Mouse (Mus musculus) gastrocnemius, postnatal 14 days (tissue): ENCODE measurements around the gene Rbfox3. TPM values are rescaled to one million over a fixed set of nuclear protein-coding genes. Genes with fewer than 3 reads are reported as not detected.

Source experiments
- DNase-seq: peaks from one replicate; pipeline ENCODE4 v3.0.0; 2021; ENCODE audit warnings: mixed read lengths
- intact Hi-C: fragments of 180-260 bp; cut with DNase I; formaldehyde crosslinking; loops from one replicate; pipeline ENCODE4 v1.15.1; 2025; ENCODE audit warnings: low total_unique reads
- total RNA-seq, 2 experiments: library from RNA; stranded (reverse); gene quantifications; 2 replicates each; pipeline ENCODE4 v1.2.3; 2021

Rbfox3 gene
- total RNA-seq, 2 experiments from 2014 or later, result 0.20 to 0.27 TPM

DNA sequence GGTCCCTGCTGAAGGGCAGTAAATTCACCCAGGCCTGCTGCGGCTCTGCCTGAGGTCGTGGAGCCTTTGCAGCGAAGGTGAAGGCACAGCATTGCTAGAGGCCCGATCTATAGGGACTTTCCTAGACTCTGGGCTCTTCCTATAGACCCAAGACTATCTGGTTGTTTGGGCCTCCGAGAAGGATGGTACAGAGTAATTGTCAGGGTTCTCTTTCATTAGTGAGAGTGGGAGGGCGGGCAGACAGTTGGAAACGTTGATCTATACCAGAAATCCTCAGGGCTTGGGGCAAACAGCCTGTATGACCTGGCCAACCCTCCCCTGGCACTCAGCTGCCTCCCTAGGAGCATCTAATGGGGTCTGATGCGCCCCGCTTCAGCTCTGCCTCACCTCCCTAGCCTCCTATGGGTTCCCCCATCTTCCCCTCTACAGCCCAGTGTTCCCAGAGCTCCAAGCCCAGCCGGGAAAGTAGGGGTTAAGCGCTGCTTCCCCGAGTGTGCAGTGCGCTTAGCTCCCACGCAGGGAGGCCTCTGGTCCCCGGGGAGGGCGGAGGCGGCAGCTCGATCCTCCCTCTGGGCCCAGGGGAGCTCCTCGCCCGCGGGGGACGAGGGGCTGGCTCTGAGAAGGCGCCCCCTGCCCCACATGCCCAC, 4.5 kb downstream of the Rbfox3 start:
- intact Hi-C loops, result no loop called here
- no peak for DNase-seq

DNA sequence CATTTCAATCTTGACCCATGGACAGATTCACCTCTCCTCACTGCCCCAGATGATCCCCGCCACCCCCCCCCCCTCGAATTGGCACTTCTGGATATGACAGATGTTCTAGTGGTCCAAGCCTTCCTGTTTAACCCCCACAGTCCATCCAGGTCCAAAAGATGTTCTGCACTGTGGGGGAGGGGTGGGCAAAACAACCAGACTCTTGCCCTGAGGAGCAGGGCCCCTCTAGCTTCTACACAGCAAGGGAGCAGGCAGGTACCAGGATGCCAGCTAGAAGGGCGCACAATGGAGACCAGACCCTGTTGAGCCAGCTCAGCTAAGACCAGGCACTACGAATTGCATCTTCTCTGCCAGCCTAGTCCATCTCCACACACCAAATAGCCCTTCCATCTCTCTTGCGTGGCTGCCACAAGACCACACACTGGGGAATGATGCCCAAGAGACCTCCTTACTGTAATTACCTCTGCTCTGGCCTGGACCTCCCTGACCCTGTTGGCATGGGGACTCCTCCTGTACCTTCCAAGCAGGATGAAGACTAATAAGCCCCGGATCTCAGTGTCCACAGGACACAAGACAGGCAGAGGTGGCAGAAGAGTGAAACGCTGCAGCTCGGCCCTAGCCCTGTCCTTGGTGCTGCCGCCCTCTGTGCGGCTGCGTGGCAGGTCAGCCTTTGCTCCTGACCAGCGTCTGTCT, 5.1 kb downstream of the Rbfox3 start:
- DNase-seq, result no peak
- intact Hi-C loops, result no loop called here

DNA sequence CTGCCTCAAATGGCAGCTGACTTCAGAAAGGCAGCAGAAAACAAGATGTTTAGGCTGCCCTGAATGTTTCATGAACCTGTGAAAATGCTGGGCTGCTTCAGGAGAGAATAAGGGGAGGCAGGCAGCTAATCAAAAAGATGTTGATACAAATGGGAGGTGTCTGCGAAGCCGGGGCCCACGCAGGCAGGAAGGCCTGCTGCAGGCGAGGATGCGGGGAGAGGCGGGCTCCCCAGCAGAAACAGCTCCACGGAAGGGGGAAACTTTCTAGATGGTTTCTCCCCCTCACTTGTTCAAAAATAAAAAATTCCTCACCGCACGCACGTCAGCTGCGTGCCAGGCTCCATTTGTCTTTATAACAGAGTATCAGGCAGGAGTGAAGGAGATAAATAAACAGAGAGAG, 5.7 kb downstream of the Rbfox3 start:
- DNase-seq, result no peak
- intact Hi-C loops, result no loop called here

DNA sequence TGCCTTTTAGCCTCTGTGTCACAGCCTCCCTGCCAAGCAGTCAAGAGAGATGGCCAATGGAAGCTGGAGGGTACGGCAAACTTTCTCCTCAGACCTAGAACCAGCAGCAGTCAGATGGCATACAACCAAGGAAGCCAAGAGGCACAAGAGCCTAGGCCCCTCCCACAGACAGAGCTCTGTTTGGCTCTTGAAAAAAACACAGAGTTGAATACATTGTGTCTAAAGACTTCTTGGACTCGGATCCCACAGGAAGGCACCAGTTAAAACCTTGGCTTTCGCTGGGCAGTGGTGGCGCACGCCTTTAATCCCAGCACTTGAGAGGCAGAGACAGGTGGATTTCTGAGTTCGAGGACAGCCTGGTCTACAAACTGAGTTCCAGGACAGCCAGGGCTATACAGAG, 7.1 kb downstream of the Rbfox3 start:
- no peak for DNase-seq
- intact Hi-C loops, result no loop called here

DNA sequence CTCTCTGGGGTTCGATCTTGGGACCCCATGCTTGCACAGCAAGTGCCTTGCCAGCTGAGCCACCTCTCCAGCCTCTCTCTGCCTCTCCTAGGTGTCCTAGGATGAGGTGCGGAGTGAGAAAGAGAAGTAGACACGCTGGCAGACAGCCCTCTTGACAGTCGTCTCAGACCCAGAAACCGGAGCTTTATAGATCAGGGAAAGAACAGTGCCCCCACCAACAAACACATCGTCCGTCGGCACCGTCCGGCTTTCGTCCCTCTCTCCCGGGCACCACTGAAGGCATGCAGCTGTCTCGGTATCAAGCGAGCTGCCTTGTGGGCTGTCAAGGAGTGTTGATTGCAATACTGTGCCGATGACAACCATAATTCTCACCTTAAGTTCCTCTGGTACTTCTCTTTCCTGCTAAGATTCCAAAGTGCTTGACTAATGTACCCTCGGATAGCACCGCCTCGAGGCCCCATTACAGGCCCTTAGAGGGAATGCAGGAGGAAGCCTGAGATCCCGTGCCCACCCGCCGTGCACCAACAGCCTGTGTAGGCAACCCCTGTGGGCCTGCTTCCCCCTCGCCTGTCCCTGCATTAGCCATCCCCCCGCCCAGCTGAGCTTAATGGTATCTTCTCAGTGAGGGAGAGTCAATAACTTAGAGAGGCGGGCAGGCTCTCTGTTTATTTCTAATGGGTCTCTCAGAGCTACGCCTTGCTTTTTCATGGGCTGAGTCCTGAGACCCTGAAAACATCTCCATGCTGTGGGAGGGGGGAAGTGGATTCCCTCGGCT, 11.4 kb downstream of the Rbfox3 start:
- DNase-seq, result no peak
- intact Hi-C loops, result no loop called here

DNA sequence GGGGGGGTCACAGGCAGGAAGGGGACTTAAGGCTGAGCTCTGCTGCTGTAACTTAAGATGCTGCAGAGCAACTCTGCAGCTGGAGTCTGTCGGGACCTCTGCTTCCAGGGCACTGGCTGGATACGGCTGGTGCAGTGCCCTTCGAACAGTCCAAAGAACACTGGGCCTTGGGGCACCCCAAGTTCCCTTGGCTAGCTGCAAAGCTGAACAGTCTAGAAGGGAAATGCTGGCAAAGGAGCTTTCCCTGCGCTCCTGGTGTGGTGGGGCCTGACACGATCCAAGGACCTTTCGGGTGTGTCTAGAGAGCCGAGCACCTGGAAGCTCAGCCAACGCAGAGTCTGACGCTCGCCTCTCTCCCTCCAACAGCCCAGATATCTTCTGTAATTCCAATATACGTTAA, 12.8 kb downstream of the Rbfox3 start:
- intact Hi-C loops, result no loop called here
- no peak for DNase-seq

DNA sequence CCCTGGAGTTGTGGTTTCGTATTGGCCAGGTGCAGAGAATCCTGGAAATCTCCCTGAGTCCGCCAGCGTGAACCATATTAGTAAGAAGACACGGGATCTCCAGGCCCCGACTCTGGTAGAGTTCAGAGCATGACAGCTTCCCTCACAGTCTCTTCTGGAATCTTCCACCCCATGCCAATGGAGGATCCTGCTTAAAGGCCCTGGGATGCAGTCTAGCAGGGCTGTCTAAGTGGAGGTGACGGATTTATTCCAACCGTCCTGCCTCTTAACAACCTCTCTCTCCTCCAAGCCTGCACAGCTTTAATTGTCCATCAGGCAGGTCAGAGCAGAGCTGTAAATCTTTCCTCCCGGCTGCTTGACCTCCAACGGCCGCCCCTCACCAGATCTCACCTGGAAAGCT, 13.2 kb downstream of the Rbfox3 start:
- intact Hi-C loops, result no loop called here
- DNase-seq, result no peak

DNA sequence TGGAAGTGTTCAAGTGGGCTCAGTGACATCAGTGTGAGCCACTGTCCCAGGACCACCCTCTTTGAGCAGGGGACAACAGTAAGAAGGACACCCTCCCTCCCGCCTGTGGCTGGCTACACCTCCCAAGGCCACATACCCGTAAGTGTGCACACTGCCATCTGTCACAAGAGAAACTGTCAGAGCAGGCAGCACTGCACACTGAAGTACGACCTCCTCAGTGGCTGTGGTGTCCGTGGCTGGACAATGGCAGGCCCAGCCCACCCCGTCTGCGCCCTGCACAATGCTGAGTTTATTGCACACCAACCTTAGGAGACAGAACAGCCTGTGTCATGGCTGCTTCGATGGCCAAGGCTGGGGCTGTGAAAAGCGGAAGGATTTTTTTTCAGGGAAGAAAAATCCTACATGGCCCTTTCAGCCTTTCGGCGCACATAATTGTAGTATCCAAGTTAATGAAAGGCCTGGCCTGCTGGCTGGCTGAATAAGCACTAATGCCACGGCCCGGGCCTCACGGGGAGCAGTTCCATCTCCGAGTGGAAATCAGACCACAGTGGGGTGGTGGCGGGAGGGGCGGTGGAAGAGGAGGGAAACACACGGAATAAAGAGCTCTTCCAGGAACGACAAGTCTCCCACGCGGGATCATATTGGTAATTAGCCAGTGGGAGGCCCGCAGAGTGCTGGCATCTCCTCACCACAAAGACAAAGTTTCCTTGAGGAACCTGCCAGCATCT, 14.1 kb downstream of the Rbfox3 start:
- intact Hi-C loops, result no loop called here
- DNase-seq, result no peak

DNA sequence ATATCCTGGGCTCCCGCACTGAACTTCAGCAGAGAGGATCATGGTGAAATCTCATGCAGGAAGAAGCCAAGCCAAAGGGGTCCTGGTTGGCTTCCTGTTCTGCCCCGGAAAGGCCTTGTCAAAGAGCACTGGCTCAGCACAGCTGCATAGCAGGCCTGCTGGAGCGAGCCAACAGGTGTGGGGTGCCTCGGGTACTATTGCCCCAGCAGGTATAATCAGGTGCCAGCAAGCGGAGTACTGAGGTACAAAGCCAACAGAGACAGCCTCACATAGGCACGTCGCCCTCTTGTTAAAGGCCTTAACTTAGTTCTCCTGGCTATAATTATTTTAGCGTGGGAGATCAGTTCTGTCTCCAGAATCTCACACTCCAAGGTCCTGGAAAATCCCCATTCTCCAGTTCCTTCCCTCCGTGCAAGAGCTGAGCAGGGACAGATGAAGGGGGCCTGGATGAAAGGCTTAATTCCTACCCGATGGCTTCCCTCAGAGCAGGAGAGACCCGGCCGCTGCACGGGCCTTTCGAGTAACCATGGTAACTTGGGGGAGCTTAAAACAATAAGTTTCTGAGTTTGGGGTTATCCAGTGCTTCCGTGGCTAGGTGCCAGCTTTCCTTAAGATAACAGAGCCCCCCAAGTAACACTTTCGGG, 15.2 kb downstream of the Rbfox3 start:
- intact Hi-C loops, result no loop called here
- no peak for DNase-seq

DNA sequence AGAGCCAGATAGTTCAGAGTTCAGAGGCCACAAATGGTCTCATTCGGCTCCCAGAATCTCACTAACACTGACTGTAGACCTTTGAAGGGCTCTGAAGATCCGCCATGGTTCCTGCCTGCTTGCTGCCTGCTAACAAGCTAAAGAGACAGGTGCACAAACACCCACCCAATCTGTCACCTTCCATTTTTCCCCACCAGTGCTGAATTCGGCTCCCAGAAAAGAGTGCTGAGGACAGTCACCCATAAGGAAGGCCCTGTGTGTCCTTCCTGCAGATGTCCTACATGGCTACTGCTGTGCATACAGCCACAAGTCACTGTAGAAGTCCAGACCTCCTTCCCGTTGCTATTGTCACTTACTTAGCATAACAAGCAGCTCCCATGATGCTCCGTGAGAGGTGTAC, 16.6 kb downstream of the Rbfox3 start:
- intact Hi-C loops, result no loop called here
- no peak for DNase-seq

DNA sequence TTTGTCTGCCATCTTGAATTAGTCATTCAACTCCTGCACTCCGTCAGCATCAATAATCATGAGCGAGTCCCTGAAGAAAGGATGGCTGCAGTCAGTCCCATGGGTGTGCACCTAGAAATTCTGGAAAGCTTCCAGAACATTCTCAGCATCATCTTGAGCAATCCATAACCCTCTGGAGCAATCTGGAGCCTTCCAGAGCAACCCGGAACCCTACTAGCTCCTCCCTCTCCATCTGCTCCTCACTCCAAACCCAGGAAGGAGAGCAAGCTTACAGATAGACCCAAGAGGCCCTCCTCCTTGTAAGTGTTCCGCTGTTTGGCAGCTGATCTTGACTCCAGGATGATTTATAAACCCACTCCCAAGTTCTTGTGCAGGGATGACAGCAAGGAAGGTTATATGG, 17.2 kb downstream of the Rbfox3 start:
- intact Hi-C loops, result no loop called here

DNA sequence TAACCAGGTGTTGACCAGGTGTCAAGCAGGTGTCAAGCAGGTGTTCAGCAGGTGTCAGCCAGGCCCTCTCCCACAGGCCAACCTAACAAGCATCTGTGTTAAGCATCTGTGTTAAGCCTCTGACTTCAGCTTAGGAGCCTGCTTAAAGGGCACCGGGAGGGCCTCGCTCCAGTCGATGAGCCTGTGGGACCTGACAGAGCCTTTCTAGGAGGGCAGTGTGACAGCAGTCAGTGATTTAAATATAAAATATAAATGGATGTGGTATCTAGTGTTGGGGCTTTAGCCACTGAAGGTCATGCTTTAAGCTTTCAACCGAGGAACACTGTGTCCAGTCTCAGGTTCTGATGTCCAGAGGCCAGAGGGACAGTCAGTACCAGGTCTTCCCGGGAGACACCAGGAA, 18.5 kb downstream of the Rbfox3 start:
- DNase-seq, result no peak
- intact Hi-C loops, result no loop called here

More for the DNA sequence above, 17.2 kb downstream of the Rbfox3 start:
- no peak for DNase-seq

DNA sequence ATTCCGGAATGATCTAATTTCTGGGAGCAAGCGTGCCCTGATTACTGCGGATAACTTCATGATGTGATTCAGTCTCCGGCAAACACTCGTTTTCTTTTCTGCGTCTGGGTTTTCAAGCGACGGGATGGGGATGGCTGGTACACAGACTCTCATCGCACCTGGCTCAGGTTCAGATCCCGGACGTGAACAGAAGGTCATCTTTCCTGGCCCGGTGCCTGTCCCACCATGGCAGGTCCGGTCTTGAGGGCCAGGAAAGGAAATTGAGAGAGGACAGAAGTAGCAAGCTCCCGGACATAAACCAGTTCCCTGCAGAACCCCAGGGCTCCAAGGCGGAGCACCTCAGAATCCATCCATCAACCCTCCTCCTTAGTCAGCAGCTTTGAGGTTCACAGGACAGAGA, 19.9 kb downstream of the Rbfox3 start:
- DNase-seq, result no peak
- intact Hi-C loops, result no loop called here

DNA sequence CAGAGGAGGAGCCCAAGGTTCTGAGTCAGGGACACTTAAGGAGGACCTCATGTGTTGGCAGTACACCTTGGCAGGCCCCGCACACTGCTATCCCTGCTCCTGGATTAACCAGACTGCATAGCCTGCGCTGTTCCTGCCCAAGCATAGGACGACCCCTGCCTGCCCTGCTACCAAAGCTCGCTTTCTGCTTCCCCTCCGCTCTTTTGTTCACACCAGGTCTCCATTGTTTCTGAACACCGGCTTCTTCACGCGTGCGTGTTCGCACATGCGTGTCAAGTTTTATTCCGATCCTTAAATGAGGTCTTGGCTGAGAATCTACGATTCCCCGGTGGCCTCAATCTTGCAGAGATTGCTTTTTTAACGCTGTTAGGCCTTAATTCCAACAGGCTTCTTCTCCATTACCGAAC, 20.4 kb downstream of the Rbfox3 start:
- no peak for DNase-seq
- intact Hi-C loops, result no loop called here

DNA sequence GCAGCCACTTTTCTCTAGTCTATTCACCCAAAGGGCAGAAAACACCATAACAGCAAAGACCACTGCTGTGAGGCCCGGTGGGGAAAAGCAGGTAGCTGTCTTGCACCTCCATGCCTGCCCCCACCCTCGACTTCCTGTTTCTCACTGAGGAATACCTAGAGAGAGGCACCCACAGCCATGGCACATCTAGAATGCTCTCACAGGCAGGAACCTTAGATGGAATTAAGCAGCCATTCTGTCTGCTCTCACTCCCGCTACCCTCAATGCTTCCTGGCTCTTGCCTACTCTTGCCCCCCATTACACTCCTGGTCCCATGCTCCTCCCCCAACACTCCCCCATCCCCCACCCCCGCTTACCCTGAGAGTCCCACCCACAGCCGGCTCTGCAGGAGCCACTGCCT, 20.9 kb downstream of the Rbfox3 start:
- intact Hi-C loops, result no loop called here

DNA sequence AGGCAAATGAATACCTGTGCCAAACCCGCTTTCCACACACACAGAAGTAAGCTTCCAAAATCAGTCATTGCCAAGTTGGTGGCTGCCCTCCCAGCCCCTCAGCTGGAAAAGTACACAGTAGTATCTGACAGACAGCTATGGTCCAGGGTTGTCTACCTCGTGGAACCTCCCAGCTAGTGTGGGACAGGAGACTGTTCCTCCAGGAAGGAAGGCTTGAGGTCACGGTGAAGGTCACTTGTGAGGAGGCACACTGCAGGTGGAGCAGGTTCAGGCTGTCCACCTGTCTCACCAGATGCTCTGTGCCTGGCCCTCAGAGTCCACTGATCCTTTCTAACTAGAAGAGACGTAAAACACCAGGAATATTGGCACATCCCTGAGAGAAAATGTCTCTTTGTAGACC, 21.9 kb downstream of the Rbfox3 start:
- intact Hi-C loops, result no loop called here
- no peak for DNase-seq

More for the DNA sequence above, 20.9 kb downstream of the Rbfox3 start:
- no peak for DNase-seq

DNA sequence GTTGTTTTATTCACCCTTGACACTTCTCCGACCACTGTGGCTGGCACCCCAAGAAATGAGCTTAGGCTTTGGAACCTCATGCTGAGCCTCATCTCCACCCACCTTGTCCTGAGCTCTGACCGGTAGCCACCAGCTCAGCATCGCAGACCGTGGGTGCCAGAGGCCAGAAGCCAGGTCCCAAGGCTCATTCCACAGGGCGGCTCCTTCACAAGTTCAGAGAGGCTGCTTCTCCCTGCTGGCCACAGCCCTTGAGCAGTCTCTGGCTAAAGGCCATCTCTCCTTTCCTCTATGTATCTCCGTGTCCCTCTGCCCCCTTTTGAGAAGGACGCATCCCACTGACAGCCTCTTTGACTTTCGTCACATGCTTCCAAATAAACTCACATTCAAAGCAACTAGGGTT, 23.0 kb downstream of the Rbfox3 start:
- DNase-seq, result no peak
- intact Hi-C loops, result no loop called here

DNA sequence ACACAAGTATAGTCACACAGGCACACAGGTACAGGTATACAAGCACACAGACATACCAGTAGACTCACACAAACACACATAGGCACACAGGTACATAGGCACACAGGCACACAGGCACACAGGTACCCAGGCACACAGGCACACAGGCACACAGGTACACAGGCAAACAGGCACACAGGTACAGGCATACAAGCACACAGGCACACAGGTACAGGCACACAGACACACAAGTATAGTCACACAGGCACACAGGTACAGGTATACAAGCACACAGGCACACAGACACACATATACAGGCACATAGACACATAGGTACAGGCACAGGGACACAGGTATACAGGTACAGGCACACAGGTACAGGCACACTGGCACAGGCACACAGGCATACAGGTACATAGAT, 24.2 kb downstream of the Rbfox3 start:
- intact Hi-C loops, result no loop called here
- DNase-seq, result no peak

DNA sequence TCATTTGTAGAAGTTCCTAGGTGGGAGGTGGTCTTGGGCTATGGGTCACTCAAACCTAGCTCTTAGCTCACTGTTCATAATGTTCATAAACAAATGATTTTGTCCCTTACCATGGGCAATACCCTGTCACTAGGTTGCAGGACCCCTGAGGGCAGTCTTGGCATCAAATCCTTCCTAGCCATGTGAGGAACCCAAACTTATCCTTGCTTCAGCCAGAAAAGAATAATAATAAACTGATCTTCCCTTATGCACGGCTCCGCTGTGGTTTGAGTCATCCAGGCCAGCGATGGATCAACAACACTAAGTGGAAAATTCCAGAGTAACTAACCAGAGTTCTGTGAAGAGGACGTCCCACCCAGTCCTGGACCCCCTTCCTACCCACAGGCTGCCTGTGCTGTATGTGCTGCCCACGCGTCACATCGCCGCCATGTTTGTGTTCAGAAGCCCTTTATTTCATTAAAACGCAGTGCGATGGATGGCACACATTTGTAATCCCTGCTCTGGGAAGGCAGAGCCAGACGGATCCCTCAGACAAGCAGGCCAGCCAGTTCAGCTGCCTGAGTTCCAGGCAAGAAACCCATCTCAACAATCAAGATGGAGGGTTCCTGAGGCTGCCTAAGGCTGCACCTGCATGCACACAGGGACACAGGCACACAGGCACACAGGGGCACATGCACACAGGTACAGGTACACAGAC, 25.0 kb downstream of the Rbfox3 start:
- DNase-seq, result no peak
- intact Hi-C loops, result no loop called here
